Mouse (Mus musculus) liver, adult 2 months (tissue): ENCODE measurements around the gene Vldlr.

ENCODE experiments used
- CTCF ChIP-seq: fragments of 200-500 bp; IDR thresholded peaks from 2 replicates; pipeline ENCODE4 v1.5.1; 2011; ENCODE audit warnings: low read depth, low read length, control low read depth
- POLR2A ChIP-seq: fragments of 200-500 bp; IDR thresholded peaks from 2 replicates; pipeline ENCODE4 v1.6.1; 2011; ENCODE audit warnings: low read length, control low read depth; ENCODE audit not compliant: insufficient read depth; ENCODE audit errors: extremely low read depth

DNA sequence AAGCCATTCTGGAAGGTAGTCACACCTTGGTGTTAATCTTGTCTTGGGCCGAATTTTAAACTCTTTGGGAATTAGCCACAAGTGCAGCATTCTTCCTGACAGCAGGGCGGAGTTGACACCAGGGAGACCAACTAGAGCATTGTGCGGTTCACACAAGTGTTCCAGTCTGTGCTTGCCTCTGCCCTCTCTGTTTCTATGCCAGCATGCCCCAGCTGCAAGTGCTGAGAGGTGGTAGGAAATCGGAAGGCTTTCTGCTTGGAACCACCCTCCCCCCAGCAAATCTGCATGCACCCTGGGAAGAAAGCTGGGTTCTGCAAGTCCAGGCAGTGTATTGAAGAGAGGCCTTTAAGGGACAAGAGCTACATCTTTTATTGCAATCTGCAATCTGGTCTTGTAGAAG, 10.8 kb downstream of the Vldlr start:
- no peak for TF ChIP-seq POLR2A
- no peak for TF ChIP-seq CTCF
